Mouse (Mus musculus) G1E (cell line): ENCODE data around the gene Vps37b.

Source experiments
- CTCF ChIP-seq: IDR thresholded peaks from 2 replicates; pipeline ENCODE4 v1.5.1; 2012; ENCODE audit warnings: low read depth, low read length, inconsistent platforms, mixed read lengths
- GATA1 ChIP-seq: IDR thresholded peaks from 2 replicates; pipeline ENCODE4 v1.6.1; 2012; ENCODE audit warnings: borderline replicate concordance, low read length, inconsistent platforms, mixed read lengths
- POLR2AphosphoS5 ChIP-seq: IDR thresholded peaks from 2 replicates; pipeline ENCODE4 v1.6.1; 2012; ENCODE audit warnings: low read depth, low read length, inconsistent platforms; ENCODE audit not compliant: insufficient replicate concordance
- TAL1 ChIP-seq: conservative IDR thresholded peaks from 2 replicates; pipeline ENCODE4 v1.6.1; 2012; ENCODE audit warnings: low read depth, low read length, inconsistent platforms, mixed read lengths

DNA sequence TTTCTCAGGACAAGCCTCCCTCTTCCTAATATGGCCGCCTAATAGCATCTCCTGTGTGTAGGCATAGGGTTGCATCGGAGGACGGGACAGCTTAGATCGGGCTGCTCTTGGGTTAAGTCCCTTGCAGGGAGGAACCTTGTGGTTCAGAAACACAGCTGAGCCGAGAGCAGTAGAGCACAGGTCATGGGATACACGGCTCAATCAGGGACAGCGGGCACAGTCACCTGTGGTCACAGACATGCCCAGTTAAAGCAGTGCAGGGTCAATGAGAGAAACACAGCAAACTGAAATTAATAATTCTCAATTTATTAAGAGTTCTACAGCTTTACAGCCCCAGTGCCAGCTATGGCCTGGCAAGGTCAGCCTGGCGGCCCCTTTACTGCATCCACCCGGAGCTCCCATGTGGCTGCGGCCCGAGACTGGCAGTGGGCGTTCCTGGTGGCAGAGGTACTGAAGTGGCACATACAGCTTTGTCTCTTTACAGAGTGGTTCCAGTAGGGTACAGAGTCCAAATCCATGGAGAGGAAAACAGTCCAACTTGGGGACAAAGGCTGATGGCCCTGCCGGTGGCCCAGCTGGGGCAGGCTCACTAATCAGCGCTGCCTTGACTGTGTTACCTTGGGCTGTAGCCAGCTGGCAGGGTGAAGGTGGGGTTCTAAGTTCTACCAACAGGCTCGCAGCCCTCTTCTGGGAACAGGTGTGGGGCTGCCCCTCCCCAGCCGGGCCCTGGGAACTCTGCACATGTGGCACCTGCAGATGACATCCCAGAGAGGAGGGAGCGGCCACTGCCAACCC, 27.5 kb downstream of the Vps37b start:
- TF ChIP-seq CTCF, result no peak
- no peak for TF ChIP-seq POLR2AphosphoS5
- TF ChIP-seq GATA1, result no peak
- no peak for TF ChIP-seq TAL1
